Mouse (Mus musculus) small intestine, adult 2 months (tissue): Measurements from ENCODE around the gene Bbx. TPM values are rescaled to one million over a fixed set of nuclear protein-coding genes. Genes with fewer than 3 reads are reported as not detected.

Experiments
- H3K27ac ChIP-seq: fragments of 200-500 bp; 2 replicates; pipeline ENCODE4 v1.5.1; 2012; ENCODE audit warnings: low read depth, low read length, control low read depth, inconsistent platforms; ENCODE audit not compliant: insufficient read depth
- H3K27me3 ChIP-seq: fragments of 200-500 bp; 2 replicates; pipeline ENCODE4 v1.6.1; 2012; ENCODE audit warnings: mild to moderate bottlenecking, moderate library complexity, low read length, inconsistent platforms; ENCODE audit not compliant: control insufficient read depth, insufficient read depth
- H3K36me3 ChIP-seq: fragments of 200-500 bp; 2 replicates; pipeline ENCODE4 v1.6.1; 2012; ENCODE audit warnings: mild to moderate bottlenecking, low read length, control low read depth, inconsistent platforms; ENCODE audit not compliant: control insufficient read depth, insufficient read depth
- H3K4me1 ChIP-seq: fragments of 200-500 bp; 2 replicates; pipeline ENCODE4 v1.6.1; 2012; ENCODE audit warnings: low read length, inconsistent platforms, mixed read lengths; ENCODE audit not compliant: control insufficient read depth, insufficient read depth, insufficient read length
- H3K4me3 ChIP-seq: fragments of 200-500 bp; 2 replicates; pipeline ENCODE4 v1.5.1; 2012; ENCODE audit warnings: low read depth, mild to moderate bottlenecking, control low read depth, inconsistent platforms, low read length, moderate library complexity
- CTCF ChIP-seq: fragments of 200-500 bp; IDR thresholded peaks from 2 replicates; pipeline ENCODE4 v1.5.1; 2012; ENCODE audit warnings: low read depth, mild to moderate bottlenecking, control low read depth, inconsistent platforms, low read length, moderate library complexity, mixed read lengths; ENCODE audit not compliant: insufficient replicate concordance, insufficient read length; ENCODE audit errors: extremely low read depth
- POLR2A ChIP-seq: fragments of 200-500 bp; IDR thresholded peaks from 2 replicates; pipeline ENCODE4 v1.6.1; 2012; ENCODE audit warnings: low read depth, mild to moderate bottlenecking, control low read depth, inconsistent platforms, low read length, moderate library complexity
- WGBS: fragments of 180-500 bp; shearing (Covaris S2); methylation state at CpG from one replicate; pipeline ENCODE4 v1.1.7; 2018; 5-methylcytosine and 5-hydroxymethylcytosine counted together
- polyA plus RNA-seq: library from polyadenylated mRNA; depleted of rRNA; stranded (reverse); fragments of >200 nt; gene quantifications from 2 replicates; pipeline ENCODE4 v1.2.3, GENCODE M21; 2012

Bbx gene
- polyA plus RNA-seq, 1 experiment, result 1.7 TPM

- WGBS, result 71% methylated on average over 6 of the region's 6 CpGs
- H3K4me3 ChIP-seq, result no peak overlapping the region
- H3K36me3 ChIP-seq, result no peaks in the 10 kb centered on the region
- TF ChIP-seq POLR2A (no peak), CTCF (no peak)
- no peaks in the 10 kb centered on the region for H3K27me3 ChIP-seq
- no peaks in the 10 kb centered on the region for H3K4me1 ChIP-seq
- H3K27ac ChIP-seq, result no peak overlapping the region
These were observed 245.6 kb downstream of the Bbx start for GRCm38 (mm10) chr16:50186604-50187003.

GRCm38 (mm10) chr16:50185041-50185440, 247.1 kb downstream of the Bbx start:
- no peaks in the 10 kb centered on the region for H3K27me3 ChIP-seq
- H3K36me3 ChIP-seq, result no peaks in the 10 kb centered on the region
- H3K4me1 ChIP-seq, result no peaks in the 10 kb centered on the region
- no peak for TF ChIP-seq CTCF
- no peak for TF ChIP-seq POLR2A
- no peak overlapping the region for H3K27ac ChIP-seq
- no peak overlapping the region for H3K4me3 ChIP-seq
- 13% methylated on average over 5 of the region's 5 CpGs for WGBS

- TF ChIP-seq CTCF (no peak), POLR2A (no peak)
These were observed 249.2 kb downstream of the Bbx start for GRCm38 (mm10) chr16:50182988-50183387.

GRCm38 (mm10) chr16:50182561-50182960, 249.6 kb downstream of the Bbx start:
- Histone ChIP-seq H3K36me3 (no peaks in the 10 kb centered on the region), H3K4me1 (no peaks in the 10 kb centered on the region), H3K27me3 (no peaks in the 10 kb centered on the region), H3K27ac (no peak overlapping the region), H3K4me3 (no peak overlapping the region)
- 84% methylated on average over 10 of the region's 10 CpGs for WGBS
- TF ChIP-seq POLR2A, result no peak
- TF ChIP-seq CTCF, result no peak

More at GRCm38 (mm10) chr16:50182988-50183387, 249.2 kb downstream of the Bbx start:
- H3K4me3 ChIP-seq, result no peak overlapping the region
- no peak overlapping the region for H3K27ac ChIP-seq
- H3K27me3 ChIP-seq, result no peaks in the 10 kb centered on the region
- WGBS, result 70% methylated on average over 8 of the region's 8 CpGs
- H3K36me3 ChIP-seq, result no peaks in the 10 kb centered on the region
- no peaks in the 10 kb centered on the region for H3K4me1 ChIP-seq

- Histone ChIP-seq H3K4me1 (no peaks in the 10 kb centered on the region), H3K4me3 (no peak overlapping the region), H3K27me3 (peaks cover 3% of the 10 kb centered on the region; the same call in 1 of the 2 replicates), H3K27ac (no peak overlapping the region), H3K36me3 (no peaks in the 10 kb centered on the region)
- TF ChIP-seq CTCF (no peak), POLR2A (no peak)
- WGBS, result 67% methylated on average over 7 of the region's 7 CpGs
These were observed 259.4 kb downstream of the Bbx start for GRCm38 (mm10) chr16:50172760-50173159.

GRCm38 (mm10) chr16:50170812-50171211, 261.4 kb downstream of the Bbx start:
- Histone ChIP-seq H3K27ac (no peak overlapping the region), H3K36me3 (no peaks in the 10 kb centered on the region), H3K4me3 (no peak overlapping the region), H3K27me3 (no peaks in the 10 kb centered on the region), H3K4me1 (no peaks in the 10 kb centered on the region)
- WGBS, result 89% methylated on average over 5 of the region's 5 CpGs
- TF ChIP-seq POLR2A (no peak), CTCF (no peak)

GRCm38 (mm10) chr16:50167983-50168299, 264.2 kb downstream of the Bbx start:
- Histone ChIP-seq H3K27me3 (no peaks in the 10 kb centered on the region), H3K27ac (no peak overlapping the region), H3K4me3 (no peak overlapping the region), H3K36me3 (no peaks in the 10 kb centered on the region), H3K4me1 (no peaks in the 10 kb centered on the region)
- TF ChIP-seq POLR2A (no peak), CTCF (no peak)
- WGBS, result 75% methylated on average over 10 of the region's 10 CpGs
